Mouse (Mus musculus): ENCODE measurements at regions not wholly inside any gene's neighbourhood (a gene's known extent, or its start where the extent isn't known, plus 50 kb on each side); places are given as distances from the start of the nearest gene placed in this dataset.

GRCm38 (mm10) chr3:154387271-154387670 lies 56.8 kb upstream of the Lhx8 start:
- no peak for DNase-seq

GRCm38 (mm10) chr3:154385831-154386312 lies 55.4 kb upstream of the Lhx8 start:
- DNase-seq, result no peak

GRCm38 (mm10) chr3:154382811-154383210 lies 52.4 kb upstream of the Lhx8 start:
- DNase-seq, result no peak

- DNase-seq, result no peak
These were observed 51.1 kb upstream of the Lhx8 start for GRCm38 (mm10) chr3:154381561-154381960.

Data from kidney, adult 11 months (tissue).